25 mouse cellular contexts compared by ENCODE assay signal in genomic region chr6:136383218-136383617, GRCm38 (mm10). TPM values are rescaled to one million over a fixed set of nuclear protein-coding genes. Genes with fewer than 3 reads are reported as not detected.
"Had no signal": no experiment of that assay in that cellular context is flagged by ENCODE, and none has a peak within 500 bp of the region (broad histone marks: within the 10 kb centered on the region; RNA-seq: fewer than 3 reads in every experiment).

No protein-coding gene starts in this region.

- H3K4me3 ChIP-seq: intestine, embryonic 15.5 days; kidney, embryonic 15.5 days; left cerebral cortex, adult 2 months; liver, embryonic 13.5 days; midbrain, embryonic 12.5 days; midbrain, embryonic 15.5 days; neural tube, embryonic 12.5 days; neural tube, embryonic 15.5 days had no signal

- H3K4me1 ChIP-seq: intestine, embryonic 15.5 days; kidney, embryonic 15.5 days; liver, embryonic 13.5 days; midbrain, embryonic 12.5 days; midbrain, embryonic 15.5 days; neural tube, embryonic 12.5 days; neural tube, embryonic 15.5 days had no signal

- H3K4me2 ChIP-seq: intestine, embryonic 15.5 days; kidney, embryonic 15.5 days; liver, embryonic 13.5 days; midbrain, embryonic 12.5 days; midbrain, embryonic 15.5 days; neural tube, embryonic 12.5 days; neural tube, embryonic 15.5 days had no signal

- H3K9ac ChIP-seq: intestine, embryonic 15.5 days; kidney, embryonic 15.5 days; liver, embryonic 13.5 days; midbrain, embryonic 12.5 days; midbrain, embryonic 15.5 days; neural tube, embryonic 12.5 days; neural tube, embryonic 15.5 days had no signal

- ATAC-seq: intestine, embryonic 15.5 days; midbrain, embryonic 15.5 days had no signal

- DNase-seq: kidney, adult 11 months; kidney, adult 8-10 months; kidney, postnatal 10 days; kidney, postnatal 36 days; layer of hippocampus, postnatal 36 days; liver, embryonic 13.5 days; right cerebral cortex, adult 18-20 months; right cerebral cortex, postnatal 14 days; right cerebral cortex, postnatal 4 days; thymus, adult 2 months; thymus, postnatal 14 days; thymus, postnatal 4 days had no signal

- H3K9me3 ChIP-seq: intestine, embryonic 15.5 days; liver, embryonic 13.5 days; midbrain, embryonic 12.5 days; midbrain, embryonic 15.5 days; neural tube, embryonic 12.5 days; neural tube, embryonic 15.5 days had no signal

- H3K36me3 ChIP-seq: intestine, embryonic 15.5 days; kidney, embryonic 15.5 days; liver, embryonic 13.5 days; midbrain, embryonic 12.5 days; midbrain, embryonic 15.5 days; neural tube, embryonic 12.5 days; neural tube, embryonic 15.5 days had no signal

- H3K27me3 ChIP-seq: intestine, embryonic 15.5 days; kidney, embryonic 15.5 days; liver, embryonic 13.5 days; midbrain, embryonic 12.5 days; midbrain, embryonic 15.5 days; neural tube, embryonic 12.5 days; neural tube, embryonic 15.5 days had no signal

- H3K27ac ChIP-seq: intestine, embryonic 15.5 days; kidney, embryonic 15.5 days; left cerebral cortex, adult 2 months; liver, embryonic 13.5 days; macrophage; midbrain, embryonic 12.5 days; midbrain, embryonic 15.5 days; neural tube, embryonic 12.5 days; neural tube, embryonic 15.5 days; stomach, postnatal 0 days had no signal

RNA-seq across cellular contexts. Expression of gene E330021D16Rik, which starts 32.2 kb away (rescaled TPM):
- polyA plus RNA-seq: intestine, embryonic 15.5 days; limb, embryonic 11.5 days; liver, embryonic 13.5 days; macrophage; midbrain, embryonic 12.5 days; midbrain, embryonic 15.5 days; neural tube, embryonic 12.5 days; neural tube, embryonic 15.5 days; stomach, postnatal 0 days had no signal

RNA-seq across cellular contexts. Expression of gene Gm8994, which starts 55.9 kb away (rescaled TPM):
- polyA plus RNA-seq: intestine, embryonic 15.5 days; kidney, embryonic 15.5 days; limb, embryonic 11.5 days; liver, adult 2 months; liver, embryonic 13.5 days; liver, embryonic 16.5 days; macrophage; midbrain, embryonic 12.5 days; midbrain, embryonic 15.5 days; neural tube, embryonic 12.5 days; neural tube, embryonic 15.5 days; stomach, embryonic 14.5 days; stomach, postnatal 0 days had no signal
